Mouse (Mus musculus) heart, embryonic 14.5 days (tissue): ENCODE measurements around the gene Tmem74b. TPM values are rescaled to one million over a fixed set of nuclear protein-coding genes. Genes with fewer than 3 reads are reported as not detected.
A peak's percentile ranks its signal among the peaks of the same experiment; 100 is the strongest.

Experiments used
- ATAC-seq: fragments of 200-750 bp; cut with Nextera tagmentation; 2 replicates; pipeline ENCODE4 v1.8.0; 2017; ENCODE audit warnings: low read depth, moderate TSS enrichment; ENCODE audit not compliant: insufficient number of reproducible peaks, insufficient read depth, low FRiP score
- H3K27ac ChIP-seq, 2 experiments: fragments of 200-500 bp in 1 of 2; fragments of 300-500 bp in 1 of 2; sonication (generic) in 1 of 2; replicated peaks in 1 of 2; 2 replicates each; pipeline ENCODE4 v1.5.1; 2012 to 2014; ENCODE audit warnings: low read depth in 2 of 2, low read length in 2 of 2, control low read depth in 1 of 2, mild to moderate bottlenecking in 1 of 2, mixed read lengths in 1 of 2; ENCODE audit not compliant: control insufficient read depth in 1 of 2, insufficient read depth in 1 of 2
- H3K27me3 ChIP-seq: fragments of 300-500 bp; sonication (generic); 2 replicates; pipeline ENCODE4 v1.6.1; 2014; ENCODE audit warnings: mild to moderate bottlenecking, low read length, control low read depth; ENCODE audit not compliant: control insufficient read depth, insufficient read depth
- H3K36me3 ChIP-seq: fragments of 300-500 bp; sonication (generic); 2 replicates; pipeline ENCODE4 v1.6.1; 2014; ENCODE audit warnings: mild to moderate bottlenecking, control low read depth, low read length, mixed read lengths; ENCODE audit not compliant: control insufficient read depth, insufficient read depth
- H3K4me1 ChIP-seq, 2 experiments: fragments of 200-500 bp in 1 of 2; fragments of 300-500 bp in 1 of 2; sonication (generic) in 1 of 2; 2 replicates each; pipeline ENCODE4 v1.6.1; 2012 to 2014; ENCODE audit warnings: low read length in 2 of 2, control low read depth in 1 of 2, mixed read lengths in 1 of 2; ENCODE audit not compliant: control insufficient read depth in 2 of 2, insufficient read depth in 2 of 2
- H3K4me2 ChIP-seq: fragments of 300-500 bp; sonication (generic); 2 replicates; pipeline ENCODE4 v1.6.1; 2014; ENCODE audit warnings: mild to moderate bottlenecking, low read length
- H3K4me3 ChIP-seq, 2 experiments: fragments of 200-500 bp in 1 of 2; fragments of 300-500 bp in 1 of 2; sonication (generic) in 1 of 2; 2 replicates each; pipeline ENCODE4 v1.5.1; 2012 to 2014; ENCODE audit warnings: low read length in 2 of 2, mild to moderate bottlenecking in 2 of 2, control low read depth in 1 of 2, low read depth in 1 of 2, moderate library complexity in 1 of 2; ENCODE audit not compliant: control insufficient read depth in 1 of 2, insufficient read depth in 1 of 2
- H3K9ac ChIP-seq: fragments of 300-500 bp; sonication (generic); 2 replicates; pipeline ENCODE4 v1.6.1; 2014; ENCODE audit warnings: mild to moderate bottlenecking, low read length
- H3K9me3 ChIP-seq: fragments of 300-500 bp; sonication (generic); 2 replicates; pipeline ENCODE4 v1.6.1; 2016; ENCODE audit warnings: low read length, control low read depth; ENCODE audit not compliant: control insufficient read depth
- WGBS: fragments of 180-500 bp; shearing (Covaris S2); extraction: QIAGEN DNeasy Blood & Tissue Kit; methylation state at CpG from one replicate; pipeline ENCODE4 v1.1.7; 2014; 5-methylcytosine and 5-hydroxymethylcytosine counted together
- polyA plus RNA-seq: library from polyadenylated mRNA; unstranded; fragments of >200 nt; fragmentation: Nextera tagmentation; extraction: Ambion mirVana; gene quantifications from 2 replicates; pipeline ENCODE4 v1.2.1, GENCODE M21; 2014

Tmem74b gene
- polyA plus RNA-seq, 1 experiment from 2014 or later, result 1.1 TPM

GRCm38 (mm10) chr2:151682976-151683375 lies 18.8 kb upstream of the Tmem74b start:
- Histone ChIP-seq H3K27me3 (0 out of 2 replicates have a peak, but pooled peaks cover 5% of the 10 kb centered on the region), H3K4me3 (no peak overlapping the region), H3K4me1 (no peaks in the 10 kb centered on the region), H3K9ac (no peak overlapping the region), H3K36me3 (no peaks in the 10 kb centered on the region), H3K4me2 (no peak overlapping the region), H3K27ac (no peak overlapping the region), H3K9me3 (no peaks in the 10 kb centered on the region)
- 78% methylated on average over 4 of the region's 4 CpGs for WGBS
- ATAC-seq, result no peak

DNA sequence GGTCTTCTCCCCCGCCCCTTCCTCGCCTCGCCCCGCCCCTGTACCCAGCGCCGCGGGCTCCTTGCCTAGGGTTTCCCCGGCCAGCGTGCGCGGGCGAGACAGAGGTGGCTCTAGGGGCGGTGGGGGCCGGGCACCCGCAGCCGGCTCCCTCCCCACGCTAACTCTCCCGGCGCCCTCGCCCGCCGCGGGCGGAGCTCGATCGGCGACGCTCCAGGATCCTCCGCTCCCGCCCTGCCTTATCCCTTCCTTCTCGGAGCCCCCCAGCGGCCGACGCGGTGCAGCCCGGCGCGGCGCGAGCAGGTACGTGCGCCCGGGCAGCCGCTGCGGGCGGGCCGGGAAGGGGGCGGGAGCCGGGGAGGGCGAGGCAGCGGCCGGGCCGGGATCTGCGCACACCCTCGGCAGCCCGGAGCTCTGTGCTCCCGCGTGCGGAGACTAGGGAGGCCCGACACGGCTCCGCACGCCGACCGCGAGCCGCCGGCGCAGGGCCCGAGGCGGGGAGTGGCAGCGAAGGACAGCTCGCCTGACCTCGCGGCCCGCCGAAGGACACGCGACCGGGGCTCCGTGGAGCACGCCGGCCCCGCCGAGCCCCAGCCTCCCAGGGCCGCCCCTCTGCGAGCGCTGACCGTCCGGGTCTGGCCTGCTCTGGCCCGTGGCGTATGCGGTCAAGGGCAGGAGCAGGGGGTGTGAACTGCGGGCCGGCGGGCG lies 490 bp downstream of the Tmem74b start:
- ATAC-seq, result peak; percentile 64
- H3K4me3 ChIP-seq, result peak overlapping the region; percentile 53 to 63
- no peaks in the 10 kb centered on the region for H3K9me3 ChIP-seq
- no peaks in the 10 kb centered on the region for H3K36me3 ChIP-seq
- H3K4me1 ChIP-seq, result peaks cover 4% of the 10 kb centered on the region in 2 experiments; a peak in 3 of 4 replicates
- H3K4me2 ChIP-seq, result peak overlapping the region; percentile 99
- WGBS, result under 1% methylated on average over 72 of the region's 97 CpGs
- peak overlapping the region; percentile 78 for H3K9ac ChIP-seq
- H3K27ac ChIP-seq, result no peak overlapping the region
- H3K27me3 ChIP-seq, result peaks cover 44% of the 10 kb centered on the region

- no peak overlapping the region for H3K27ac ChIP-seq
- peak overlapping the region; percentile 78 for H3K9ac ChIP-seq
- peaks cover 44% of the 10 kb centered on the region for H3K27me3 ChIP-seq
- H3K4me1 ChIP-seq, result peaks cover 4% of the 10 kb centered on the region in 2 experiments; a peak in 3 of 4 replicates
- H3K4me3 ChIP-seq, result peak overlapping the region; percentile 53 to 63
- peak; percentile 33 for ATAC-seq
- no peaks in the 10 kb centered on the region for H3K36me3 ChIP-seq
- peak overlapping the region; percentile 99 for H3K4me2 ChIP-seq
- H3K9me3 ChIP-seq, result no peaks in the 10 kb centered on the region
- WGBS, result 2% methylated on average over 16 of the region's 17 CpGs
These were observed 1.0 kb downstream of the Tmem74b start for GRCm38 (mm10) chr2:151702851-151703190.

DNA sequence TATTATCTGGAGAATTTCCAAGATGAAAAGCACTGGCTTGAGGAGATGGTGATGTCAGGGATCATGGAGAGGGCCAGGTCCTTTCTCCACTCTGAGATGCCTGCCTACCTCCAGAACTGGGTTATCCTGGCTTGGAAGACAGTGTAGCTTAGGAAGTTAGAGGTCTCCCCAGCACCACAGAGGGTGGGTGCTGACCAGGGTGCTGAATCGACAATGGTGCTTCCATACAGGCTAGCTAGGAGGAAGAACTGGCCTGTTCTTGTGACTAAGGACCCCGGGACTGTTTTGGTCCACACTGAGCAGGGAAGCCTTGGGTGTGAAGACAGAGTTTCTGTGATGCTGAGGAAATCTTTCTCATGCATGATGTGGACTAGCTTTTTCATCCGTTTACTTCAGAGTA lies 10.8 kb downstream of the Tmem74b start:
- Histone ChIP-seq H3K27ac (no peak overlapping the region), H3K4me1 (no peaks in the 10 kb centered on the region; a peak in 1 of 4 replicates), H3K4me2 (no peak overlapping the region), H3K36me3 (peaks cover 7% of the 10 kb centered on the region), H3K9ac (no peak overlapping the region), H3K27me3 (no peaks in the 10 kb centered on the region; the same call in 1 of the 2 replicates), H3K4me3 (no peak overlapping the region), H3K9me3 (no peaks in the 10 kb centered on the region)
- 24% methylated on average over 3 of the region's 3 CpGs for WGBS
- ATAC-seq, result no peak

GRCm38 (mm10) chr2:151715526-151715925 lies 13.7 kb downstream of the Tmem74b start:
- H3K27me3 ChIP-seq, result no peaks in the 10 kb centered on the region
- no peak overlapping the region for H3K4me3 ChIP-seq
- H3K4me1 ChIP-seq, result no peaks in the 10 kb centered on the region
- H3K9ac ChIP-seq, result no peak overlapping the region
- H3K27ac ChIP-seq, result no peak overlapping the region
- peaks cover 36% of the 10 kb centered on the region for H3K36me3 ChIP-seq
- H3K9me3 ChIP-seq, result no peaks in the 10 kb centered on the region
- 89% methylated on average over 4 of the region's 4 CpGs for WGBS
- ATAC-seq, result no peak
- no peak overlapping the region for H3K4me2 ChIP-seq

DNA sequence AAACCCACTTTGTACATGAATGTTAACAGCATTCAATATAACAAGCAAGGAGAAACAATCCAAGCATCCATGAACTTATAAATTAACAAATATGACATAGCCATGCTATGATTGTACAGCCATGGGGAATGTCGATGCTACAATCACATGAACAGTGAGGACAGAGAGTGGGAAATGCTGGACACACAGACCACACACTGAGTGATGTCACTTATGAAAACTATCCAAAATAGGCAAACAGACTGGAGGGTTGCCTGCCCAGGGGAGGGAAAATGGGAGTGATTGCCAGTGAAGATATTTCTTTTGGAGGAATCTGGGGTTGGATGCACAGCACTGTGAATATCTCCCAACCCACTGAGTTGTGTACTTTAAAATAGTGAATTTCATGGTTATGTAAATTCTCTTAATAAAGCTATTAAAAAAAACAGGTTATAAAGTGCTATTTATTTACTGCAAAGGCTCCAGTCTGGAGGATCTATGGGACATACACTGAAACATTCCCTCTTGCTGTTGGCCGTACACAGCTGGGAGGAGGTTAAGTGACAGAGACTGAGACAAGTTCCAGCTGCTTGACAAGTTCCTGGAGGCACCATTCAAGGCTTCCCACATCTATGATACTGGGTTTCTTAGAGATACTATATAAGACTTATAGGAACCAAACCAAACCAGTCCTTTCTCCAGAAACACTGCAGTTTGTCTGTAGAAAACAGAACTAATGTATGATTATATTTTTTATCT lies 14.7 kb downstream of the Tmem74b start:
- Histone ChIP-seq H3K4me2 (no peak overlapping the region), H3K4me1 (no peaks in the 10 kb centered on the region), H3K4me3 (no peak overlapping the region), H3K27ac (no peak overlapping the region), H3K36me3 (peaks cover 43% of the 10 kb centered on the region), H3K9me3 (no peaks in the 10 kb centered on the region), H3K9ac (no peak overlapping the region), H3K27me3 (no peaks in the 10 kb centered on the region)
- no peak for ATAC-seq
- 80% methylated on average over 2 of the region's 2 CpGs for WGBS

DNA sequence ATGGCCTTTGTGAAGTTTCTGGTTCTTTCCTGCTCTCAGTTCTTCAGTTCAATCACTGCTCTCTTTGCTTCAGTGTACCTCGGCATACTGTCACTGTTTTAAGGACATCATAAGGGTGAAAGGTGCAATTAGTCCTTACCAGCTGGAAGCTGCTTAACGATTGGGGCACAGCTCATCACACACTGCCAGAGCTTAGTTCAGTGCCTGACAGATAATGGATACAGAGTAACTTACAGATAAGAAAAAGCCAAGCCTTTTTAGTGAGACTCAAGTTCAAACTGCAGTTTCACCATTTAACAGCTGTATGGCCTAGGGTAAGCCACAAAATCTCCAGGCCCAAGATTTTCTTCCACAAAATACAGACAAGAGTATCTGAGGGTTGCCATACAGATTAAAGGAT lies 22.3 kb downstream of the Tmem74b start:
- Histone ChIP-seq H3K4me3 (no peak overlapping the region), H3K9ac (no peak overlapping the region), H3K9me3 (peaks cover 6% of the 10 kb centered on the region; the same call in 1 of the 2 replicates), H3K4me2 (no peak overlapping the region), H3K4me1 (no peaks in the 10 kb centered on the region), H3K36me3 (peaks cover 84% of the 10 kb centered on the region), H3K27me3 (no peaks in the 10 kb centered on the region), H3K27ac (no peak overlapping the region)
- ATAC-seq, result no peak
- WGBS, result 89% methylated on average over 2 of the region's 2 CpGs
